10 mouse cellular contexts compared by ENCODE assay signal in the genomic region with DNA sequence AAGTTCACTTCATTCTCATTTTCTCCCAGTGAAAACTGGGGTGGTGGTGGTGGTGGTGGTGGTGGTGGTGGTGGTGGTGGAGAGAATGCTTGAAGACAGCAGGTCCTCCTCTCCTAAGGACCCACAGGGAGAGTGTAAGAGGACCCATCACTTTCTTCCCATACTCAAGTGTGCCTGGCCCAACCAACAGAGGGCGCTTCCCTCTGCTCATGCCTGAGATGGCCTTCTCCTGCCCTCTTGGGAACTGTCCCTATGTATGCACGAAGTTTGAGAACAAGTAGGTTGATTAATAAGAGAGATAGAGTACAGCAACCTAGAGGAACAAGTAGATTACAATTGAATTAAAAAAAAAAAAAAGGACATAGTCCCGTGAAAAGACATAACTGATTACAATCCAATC.
DNase-seq lines count a peak whose midpoint lies in the region; ATAC-seq lines count a peak whose summit lies in the region.
"Had no signal": no experiment of that assay in that cellular context is flagged by ENCODE, and none has a peak within 500 bp of the region (broad histone marks: within the 10 kb centered on the region; RNA-seq: fewer than 3 reads in every experiment).

No protein-coding gene starts in this region.

- no peak overlapping the region for H3K4me3 ChIP-seq in heart, embryonic 10.5 days
- H3K4me3 ChIP-seq: stomach, embryonic 15.5 days had no signal

- intact Hi-C loops in heart, postnatal 14 days (cut with DNase I), result no loop called here

- H3K36me3 ChIP-seq in heart, embryonic 10.5 days, result no peaks in the 10 kb centered on the region
- H3K36me3 ChIP-seq: stomach, embryonic 15.5 days had no signal

- WGBS in heart, embryonic 10.5 days, result 46% methylated on average over 3 of the region's 3 CpGs

- peak; percentile 66 for ATAC-seq in megakaryocyte progenitor cell, adult 5-6 weeks (replicated peaks; ENCODE audit: poor library complexity)

- DNase-seq in heart, postnatal 14 days, result peak; percentile 32 to 42
- DNase-seq in heart, embryonic 10.5 days (ENCODE audit: low spot score), result no peak
- DNase-seq in urinary bladder, postnatal 14 days (ENCODE audit: low spot score), result peak; percentile 40
- no peak for DNase-seq in urinary bladder, postnatal 36 days (ENCODE audit: low spot score in 2 of 2)
- DNase-seq in embryo, embryonic 10 days (ENCODE audit: low spot score), result peak; percentile 56
- DNase-seq in urinary bladder, adult 2 months (ENCODE audit: low spot score), result no peak
- no peak for DNase-seq in left cerebral cortex, adult 9 months (ENCODE audit: low spot score in 2 of 2)

- no peak overlapping the region for H3K27ac ChIP-seq in heart, embryonic 10.5 days
- H3K27ac ChIP-seq: macrophage; stomach, embryonic 15.5 days had no signal

- no peaks in the 10 kb centered on the region for H3K9me3 ChIP-seq in heart, embryonic 10.5 days
- H3K9me3 ChIP-seq: stomach, embryonic 15.5 days had no signal

- no peaks in the 10 kb centered on the region for H3K27me3 ChIP-seq in heart, embryonic 10.5 days (ENCODE audit: insufficient read depth, poor library complexity, severe bottlenecking)
- H3K27me3 ChIP-seq: stomach, embryonic 15.5 days had no signal

- H3K4me1 ChIP-seq in heart, embryonic 10.5 days, result no peaks in the 10 kb centered on the region
- H3K4me1 ChIP-seq: stomach, embryonic 15.5 days had no signal

Comparison
In these comparisons a context has a peak if more than half of its experiments do, and no peak if none do; other contexts are left out.
1. DNase-seq: peak in heart, postnatal 14 days (2 of 2), urinary bladder, postnatal 14 days (single experiment) and embryo, embryonic 10 days (single experiment); none in heart, embryonic 10.5 days (single experiment), urinary bladder, postnatal 36 days (0 of 2), urinary bladder, adult 2 months (single experiment) and left cerebral cortex, adult 9 months (0 of 2).